Mouse (Mus musculus): Measurements from ENCODE around the gene Cdkn1a. TPM values are rescaled to one million over a fixed set of nuclear protein-coding genes. Genes with fewer than 3 reads are reported as not detected.

The Cdkn1a gene
- polyA plus RNA-seq, 1 experiment from 2014 or later: 64.4 TPM

DNA sequence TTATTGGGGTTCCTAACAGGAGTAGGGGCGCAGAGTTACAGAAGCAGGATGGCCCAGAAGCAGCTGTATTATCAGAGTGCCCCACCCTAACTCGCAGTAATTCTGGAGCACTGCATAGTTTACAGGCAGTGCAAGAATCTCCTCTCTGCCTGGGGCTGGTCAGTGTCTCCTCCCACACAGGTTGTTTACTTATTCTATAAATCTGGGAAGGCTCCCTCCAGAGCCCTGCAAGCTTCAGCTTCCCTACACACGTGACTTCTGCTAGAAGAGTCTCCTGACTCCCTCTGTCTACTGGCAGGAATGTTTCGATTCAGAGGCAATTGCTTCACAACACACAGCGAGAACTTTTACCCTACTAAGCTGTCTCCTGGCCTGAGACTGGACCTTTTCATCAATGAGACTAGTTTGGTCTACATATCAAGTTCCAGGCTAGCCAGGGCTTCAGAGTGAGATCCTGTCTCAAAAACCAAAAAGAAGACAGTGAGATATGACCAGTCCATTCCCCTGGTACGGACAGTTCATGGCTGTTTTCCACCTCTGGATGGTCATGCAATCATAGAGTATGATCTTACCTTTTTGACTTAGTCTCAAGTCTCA lies 32.9 kb downstream of the Cdkn1a start:
- no peak overlapping the region for H3K9ac ChIP-seq
- no peak overlapping the region for H3K4me2 ChIP-seq
- H3K27ac ChIP-seq: no peak overlapping the region
- no peaks in the 10 kb centered on the region for H3K9me3 ChIP-seq (replicated peaks)
- peaks cover 10% of the 10 kb centered on the region for H3K4me1 ChIP-seq (replicated peaks)
- H3K27me3 ChIP-seq: no peaks in the 10 kb centered on the region
- no peak overlapping the region for H3K4me3 ChIP-seq
- no peaks in the 10 kb centered on the region for H3K36me3 ChIP-seq
- 52% methylated on average over 6 of the region's 6 CpGs for WGBS
- no peak for ATAC-seq (replicated peaks; ENCODE audit: insufficient number of reproducible peaks, insufficient read depth, low FRiP score, low read depth)

DNA sequence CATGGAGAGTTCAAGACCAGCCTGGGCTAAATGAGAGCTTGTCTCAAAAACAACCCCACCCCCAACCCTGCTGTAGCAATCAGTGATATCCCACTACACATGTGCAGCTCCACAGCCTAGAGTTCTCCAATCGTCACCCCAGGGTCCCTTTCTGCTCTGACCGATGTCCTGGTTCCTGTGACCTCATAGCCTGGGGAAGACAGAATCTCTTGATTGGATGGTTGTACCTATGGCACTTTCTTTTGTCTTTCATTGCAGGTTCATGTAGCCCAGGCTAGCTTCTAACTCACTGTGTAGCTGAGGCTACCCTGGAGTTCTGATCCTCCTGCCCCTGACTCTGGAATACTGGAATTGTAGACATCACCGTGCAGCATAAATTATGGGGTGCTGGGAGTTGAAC lies 35.8 kb downstream of the Cdkn1a start:
- Histone ChIP-seq H3K4me1 (replicated peaks) (peaks cover 10% of the 10 kb centered on the region; the same call in 1 of the 2 replicates), H3K9ac (no peak overlapping the region), H3K4me2 (no peak overlapping the region), H3K4me3 (no peak overlapping the region), H3K9me3 (replicated peaks) (no peaks in the 10 kb centered on the region), H3K27ac (no peak overlapping the region), H3K36me3 (no peaks in the 10 kb centered on the region), H3K27me3 (no peaks in the 10 kb centered on the region)
- 92% methylated on average over 3 of the region's 3 CpGs for WGBS
- no peak for ATAC-seq (replicated peaks; ENCODE audit: insufficient number of reproducible peaks, insufficient read depth, low FRiP score, low read depth)

DNA sequence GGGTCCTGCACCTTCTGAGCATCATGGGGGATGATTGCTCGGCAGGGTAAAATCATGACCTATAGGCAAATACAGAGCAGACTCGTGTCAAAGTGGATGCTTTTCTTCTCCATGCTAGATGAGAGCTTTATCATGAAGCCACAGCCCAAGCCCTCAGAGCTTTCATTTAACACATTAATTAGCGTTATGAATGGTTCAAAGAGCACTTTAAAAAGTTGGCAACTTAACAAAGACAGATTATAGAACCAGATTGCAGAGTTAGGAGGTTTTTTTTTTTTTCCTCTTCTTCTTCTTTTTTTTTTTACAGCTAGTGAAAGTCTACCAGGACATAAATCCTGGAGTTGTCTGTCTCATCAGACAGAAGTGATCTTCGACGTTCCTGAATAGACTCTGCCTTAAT lies 38.6 kb downstream of the Cdkn1a start:
- Histone ChIP-seq H3K9ac (no peak overlapping the region), H3K4me2 (no peak overlapping the region), H3K4me3 (no peak overlapping the region), H3K36me3 (no peaks in the 10 kb centered on the region), H3K27ac (no peak overlapping the region), H3K9me3 (replicated peaks) (no peaks in the 10 kb centered on the region), H3K27me3 (no peaks in the 10 kb centered on the region), H3K4me1 (replicated peaks) (no peaks in the 10 kb centered on the region)
- WGBS: 66% methylated on average over 5 of the region's 5 CpGs
- ATAC-seq (replicated peaks; ENCODE audit: insufficient number of reproducible peaks, insufficient read depth, low FRiP score, low read depth): no peak

DNA sequence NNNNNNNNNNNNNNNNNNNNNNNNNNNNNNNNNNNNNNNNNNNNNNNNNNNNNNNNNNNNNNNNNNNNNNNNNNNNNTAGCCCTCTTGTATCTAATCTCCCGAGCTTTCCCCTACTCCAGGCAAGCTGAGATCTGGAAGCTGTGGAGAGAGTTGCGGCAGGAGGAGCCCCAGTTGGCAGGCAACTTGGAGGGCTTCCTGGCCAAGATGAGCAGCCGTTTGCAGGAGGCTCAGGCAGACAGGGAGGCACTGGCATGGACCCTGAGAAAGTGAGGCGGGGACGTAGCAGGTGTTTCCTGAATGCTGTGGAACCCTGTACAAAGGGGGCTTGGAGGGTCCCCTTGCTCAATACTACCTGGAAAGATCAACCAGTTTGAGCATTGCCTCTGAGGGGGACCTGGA lies 44.3 kb downstream of the Cdkn1a start:
- H3K9me3 ChIP-seq (replicated peaks): no peaks in the 10 kb centered on the region
- H3K9ac ChIP-seq: no peak overlapping the region
- no peaks in the 10 kb centered on the region for H3K36me3 ChIP-seq
- no peak overlapping the region for H3K4me3 ChIP-seq
- no peaks in the 10 kb centered on the region; the same call in 1 of the 2 replicates for H3K27me3 ChIP-seq
- WGBS: 53% methylated on average over 5 of the region's 5 CpGs
- H3K27ac ChIP-seq: no peak overlapping the region
- H3K4me1 ChIP-seq (replicated peaks): peaks cover 6% of the 10 kb centered on the region; the same call in 1 of the 2 replicates
- no peak for ATAC-seq (replicated peaks; ENCODE audit: insufficient number of reproducible peaks, insufficient read depth, low FRiP score, low read depth)
- H3K4me2 ChIP-seq: no peak overlapping the region

DNA sequence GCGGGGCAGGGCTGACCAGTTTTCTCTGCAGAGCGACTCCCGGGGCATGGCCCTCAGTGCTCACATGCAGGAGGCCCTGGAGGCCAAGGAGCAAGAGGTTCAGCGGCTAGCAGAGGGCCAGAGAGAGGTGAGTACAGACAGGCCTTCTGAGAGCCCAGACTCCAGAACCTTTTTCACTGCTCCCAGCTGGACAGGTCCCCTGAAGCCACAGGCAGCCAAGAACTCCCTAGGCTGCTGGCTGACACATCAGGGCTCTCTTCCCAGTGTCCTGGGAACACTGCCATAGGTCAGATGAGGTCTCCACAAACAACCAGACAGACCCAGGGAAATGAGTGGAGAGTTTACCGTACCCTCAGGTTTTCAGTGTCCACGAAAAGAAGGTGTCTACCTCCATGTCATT lies 45.5 kb downstream of the Cdkn1a start:
- H3K9ac ChIP-seq: no peak overlapping the region
- H3K4me1 ChIP-seq (replicated peaks): peaks cover 6% of the 10 kb centered on the region; the same call in 1 of the 2 replicates
- H3K27me3 ChIP-seq: no peaks in the 10 kb centered on the region; the same call in 1 of the 2 replicates
- H3K9me3 ChIP-seq (replicated peaks): no peaks in the 10 kb centered on the region
- no peak for ATAC-seq (replicated peaks; ENCODE audit: insufficient number of reproducible peaks, insufficient read depth, low FRiP score, low read depth)
- 65% methylated on average over 6 of the region's 6 CpGs for whole genome bisulfite sequencing
- no peaks in the 10 kb centered on the region for H3K36me3 ChIP-seq
- H3K27ac ChIP-seq: no peak overlapping the region
- H3K4me2 ChIP-seq: no peak overlapping the region
- H3K4me3 ChIP-seq: no peak overlapping the region

DNA sequence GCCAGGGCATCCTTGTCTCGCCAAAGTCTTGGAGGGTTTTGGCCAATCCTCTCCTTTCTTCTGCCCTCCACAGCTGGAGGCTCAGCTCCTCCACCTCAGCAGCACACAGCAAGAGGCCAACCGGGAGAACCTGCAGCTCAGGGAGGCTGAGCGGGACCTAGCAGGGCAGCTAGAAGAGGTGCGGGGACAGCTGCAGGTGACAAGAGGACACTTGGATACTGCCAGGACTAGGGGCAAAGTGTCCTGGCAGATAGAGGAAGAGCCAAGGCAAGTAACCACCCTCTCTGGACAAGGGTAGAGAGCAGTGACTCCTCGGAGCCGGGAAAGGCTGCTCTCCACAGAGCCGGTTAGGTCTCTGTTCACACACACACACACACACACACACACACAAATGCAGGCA lies 47.1 kb downstream of the Cdkn1a start:
- Histone ChIP-seq H3K4me2 (no peak overlapping the region), H3K4me3 (no peak overlapping the region), H3K27me3 (no peaks in the 10 kb centered on the region; the same call in 1 of the 2 replicates), H3K9me3 (replicated peaks) (no peaks in the 10 kb centered on the region), H3K4me1 (replicated peaks) (peaks cover 6% of the 10 kb centered on the region; the same call in 1 of the 2 replicates), H3K27ac (no peak overlapping the region), H3K36me3 (no peaks in the 10 kb centered on the region), H3K9ac (no peak overlapping the region)
- ATAC-seq (replicated peaks; ENCODE audit: insufficient number of reproducible peaks, insufficient read depth, low FRiP score, low read depth): no peak
- WGBS: 75% methylated on average over 7 of the region's 7 CpGs

DNA sequence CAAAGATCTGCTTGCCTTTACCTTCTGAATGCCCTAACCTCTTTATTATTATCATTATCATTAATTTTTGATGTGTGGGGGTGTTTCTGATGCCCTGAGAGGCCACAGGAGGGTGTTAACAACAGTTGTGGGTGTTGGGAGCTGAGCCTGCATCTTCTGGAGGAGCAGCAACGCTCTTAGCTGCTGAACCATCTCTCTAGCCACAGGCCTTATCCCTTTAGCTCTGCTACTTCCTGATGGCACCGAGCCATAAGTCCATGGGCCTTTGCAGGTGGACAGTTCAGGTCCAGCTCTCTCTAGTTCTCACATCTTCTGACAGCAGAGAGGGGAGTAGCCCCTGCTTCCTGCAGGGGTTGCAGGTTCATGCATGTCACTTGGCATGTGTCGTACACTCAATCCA lies 50.8 kb downstream of the Cdkn1a start:
- Histone ChIP-seq H3K4me1 (replicated peaks) (no peaks in the 10 kb centered on the region), H3K27ac (no peak overlapping the region), H3K4me2 (no peak overlapping the region), H3K9ac (no peak overlapping the region), H3K9me3 (replicated peaks) (no peaks in the 10 kb centered on the region), H3K4me3 (no peak overlapping the region), H3K36me3 (no peaks in the 10 kb centered on the region), H3K27me3 (no peaks in the 10 kb centered on the region)
- WGBS: 85% methylated on average over 3 of the region's 3 CpGs
- no peak for ATAC-seq (replicated peaks; ENCODE audit: insufficient number of reproducible peaks, insufficient read depth, low FRiP score, low read depth)

DNA sequence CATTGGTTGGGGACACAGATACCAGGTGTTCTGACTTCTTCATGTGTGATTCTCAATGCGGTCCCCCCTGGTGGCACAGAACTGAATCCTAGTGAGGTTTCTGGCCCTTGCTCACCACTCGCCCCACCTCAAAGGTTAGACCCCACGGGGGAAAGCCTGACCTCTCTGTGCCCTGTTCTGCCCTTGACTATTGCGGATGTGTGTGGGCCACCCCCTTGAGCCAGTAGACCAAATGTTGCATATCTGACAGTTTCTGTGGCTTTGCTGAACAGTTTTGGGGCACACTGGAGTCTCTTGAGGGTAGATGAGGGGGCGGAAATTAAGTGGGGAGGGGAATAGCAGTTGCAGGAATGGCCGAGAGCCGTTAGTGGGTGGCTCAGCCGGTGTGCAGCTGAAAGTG lies 52.5 kb downstream of the Cdkn1a start:
- Histone ChIP-seq H3K4me2 (no peak overlapping the region), H3K27me3 (no peaks in the 10 kb centered on the region), H3K36me3 (no peaks in the 10 kb centered on the region), H3K9me3 (replicated peaks) (no peaks in the 10 kb centered on the region), H3K4me3 (no peak overlapping the region), H3K9ac (no peak overlapping the region), H3K4me1 (replicated peaks) (peaks cover 4% of the 10 kb centered on the region), H3K27ac (no peak overlapping the region)
- 69% methylated on average over 8 of the region's 8 CpGs for WGBS
- no peak for ATAC-seq (replicated peaks; ENCODE audit: insufficient number of reproducible peaks, insufficient read depth, low FRiP score, low read depth)

DNA sequence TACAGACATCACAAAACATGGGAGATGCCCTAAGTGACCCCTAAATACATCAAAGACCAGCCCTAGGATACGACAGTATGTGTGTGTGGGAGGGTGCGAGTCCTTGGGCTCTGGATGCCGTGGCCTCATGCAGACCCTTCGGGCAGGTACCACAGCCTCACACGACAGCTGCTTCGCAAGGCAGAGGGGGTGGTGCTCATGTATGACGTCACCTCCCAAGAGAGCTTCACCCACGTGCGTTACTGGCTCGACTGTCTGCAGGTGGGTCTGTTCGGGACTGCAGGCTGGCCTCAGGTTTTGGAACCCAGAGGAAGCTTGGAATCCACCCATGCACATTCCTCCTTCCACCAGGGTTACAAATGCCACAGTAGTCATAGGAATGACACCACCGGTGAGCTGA lies 54.3 kb downstream of the Cdkn1a start:
- Histone ChIP-seq H3K9me3 (replicated peaks) (no peaks in the 10 kb centered on the region), H3K36me3 (no peaks in the 10 kb centered on the region), H3K27ac (no peak overlapping the region), H3K9ac (no peak overlapping the region), H3K4me1 (replicated peaks) (peaks cover 10% of the 10 kb centered on the region), H3K27me3 (no peaks in the 10 kb centered on the region), H3K4me3 (no peak overlapping the region), H3K4me2 (no peak overlapping the region)
- ATAC-seq (replicated peaks; ENCODE audit: insufficient number of reproducible peaks, insufficient read depth, low FRiP score, low read depth): no peak
- 87% methylated on average over 12 of the region's 12 CpGs for WGBS

DNA sequence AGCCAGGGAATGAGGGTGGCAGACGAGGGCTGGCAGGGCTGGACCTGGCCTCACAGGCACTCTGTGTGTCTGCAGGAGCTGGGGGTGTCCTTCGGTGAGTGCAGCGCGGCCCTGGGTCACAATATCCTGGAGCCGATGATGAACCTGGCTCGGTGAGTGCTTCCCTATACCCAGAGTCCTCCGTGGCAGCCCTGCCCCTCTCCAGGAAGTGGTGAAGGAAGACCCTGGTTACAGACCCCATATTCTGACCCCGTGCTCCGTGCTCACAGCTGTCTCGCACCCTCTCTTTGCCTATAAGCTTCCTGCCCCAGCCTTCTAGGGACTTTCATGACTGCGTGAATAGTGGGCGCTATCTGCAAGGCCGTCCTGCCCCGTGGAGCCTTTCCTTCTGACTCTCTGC lies 56.5 kb downstream of the Cdkn1a start:
- Histone ChIP-seq H3K36me3 (no peaks in the 10 kb centered on the region), H3K9me3 (replicated peaks) (no peaks in the 10 kb centered on the region), H3K27ac (no peak overlapping the region), H3K27me3 (no peaks in the 10 kb centered on the region), H3K4me3 (no peak overlapping the region), H3K4me1 (replicated peaks) (peaks cover 10% of the 10 kb centered on the region), H3K4me2 (no peak overlapping the region), H3K9ac (no peak overlapping the region)
- no peak for ATAC-seq (replicated peaks; ENCODE audit: insufficient number of reproducible peaks, insufficient read depth, low FRiP score, low read depth)
- 72% methylated on average over 14 of the region's 14 CpGs for WGBS

DNA sequence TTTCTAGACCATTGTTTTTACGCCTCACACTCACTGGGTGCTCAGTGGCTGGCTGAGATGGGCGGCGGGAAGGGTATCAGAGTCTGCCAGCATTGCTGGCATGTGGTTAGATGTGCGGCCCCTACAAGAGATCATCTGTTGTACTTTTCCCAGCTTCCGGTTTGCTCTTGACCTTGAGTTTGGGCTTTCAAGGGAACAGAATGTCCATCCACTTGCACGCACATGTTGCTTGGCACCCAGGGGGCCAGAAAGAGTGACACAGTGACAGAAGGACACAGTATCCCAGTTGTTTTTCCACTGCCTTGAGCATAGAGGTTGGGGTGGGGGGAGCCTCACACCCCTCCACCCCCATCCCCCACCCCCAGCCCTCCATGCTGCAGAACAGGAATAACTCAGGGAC lies 57.0 kb downstream of the Cdkn1a start:
- no peaks in the 10 kb centered on the region for H3K9me3 ChIP-seq (replicated peaks)
- ATAC-seq (replicated peaks; ENCODE audit: insufficient number of reproducible peaks, insufficient read depth, low FRiP score, low read depth): no peak
- peaks cover 10% of the 10 kb centered on the region for H3K4me1 ChIP-seq (replicated peaks)
- H3K27ac ChIP-seq: no peak overlapping the region
- no peak overlapping the region for H3K4me3 ChIP-seq
- WGBS: 66% methylated on average over 6 of the region's 6 CpGs
- no peak overlapping the region for H3K4me2 ChIP-seq
- H3K36me3 ChIP-seq: no peaks in the 10 kb centered on the region
- H3K27me3 ChIP-seq: no peaks in the 10 kb centered on the region
- no peak overlapping the region for H3K9ac ChIP-seq

DNA sequence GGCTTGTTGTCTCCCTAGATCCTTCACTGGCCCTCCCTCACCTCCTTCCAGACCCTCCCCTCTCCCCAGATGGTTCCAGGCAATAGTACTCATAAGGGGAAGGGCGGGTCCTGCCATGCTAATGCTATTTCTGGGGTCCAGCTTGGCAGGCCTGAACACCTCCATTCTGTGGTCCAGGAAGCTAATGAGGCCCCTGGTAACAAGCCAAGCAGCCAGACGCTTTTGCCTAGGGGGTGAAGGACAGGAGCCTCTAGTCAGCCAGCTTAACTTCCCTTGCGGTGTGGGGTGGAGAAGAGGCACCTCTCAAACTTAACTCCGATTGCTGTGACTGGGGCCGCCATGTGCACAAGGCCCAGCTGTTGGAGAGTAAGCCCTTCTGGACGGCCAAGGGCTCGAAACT lies 59.0 kb downstream of the Cdkn1a start:
- Histone ChIP-seq H3K27me3 (no peaks in the 10 kb centered on the region), H3K4me3 (no peak overlapping the region), H3K27ac (no peak overlapping the region), H3K4me2 (no peak overlapping the region), H3K9ac (no peak overlapping the region), H3K4me1 (replicated peaks) (peaks cover 15% of the 10 kb centered on the region), H3K36me3 (no peaks in the 10 kb centered on the region), H3K9me3 (replicated peaks) (no peaks in the 10 kb centered on the region)
- WGBS: 69% methylated on average over 7 of the region's 7 CpGs
- no peak for ATAC-seq (replicated peaks; ENCODE audit: insufficient number of reproducible peaks, insufficient read depth, low FRiP score, low read depth)
